Mouse (Mus musculus) thymus, adult 2 months (tissue): ENCODE results near the gene Cstf3.

Experiments
- CTCF ChIP-seq: fragments of 200-500 bp; IDR thresholded peaks from 2 replicates; pipeline ENCODE4 v1.5.1; 2012; ENCODE audit warnings: mild to moderate bottlenecking, control low read depth, low read length, moderate library complexity, borderline replicate concordance; ENCODE audit not compliant: control insufficient read depth, poor library complexity, insufficient read depth; ENCODE audit errors: extremely low read depth
- POLR2A ChIP-seq: fragments of 200-500 bp; IDR thresholded peaks from 2 replicates; pipeline ENCODE4 v1.6.1; 2012; ENCODE audit warnings: mild to moderate bottlenecking, low read length, control low read depth, moderate library complexity; ENCODE audit not compliant: control insufficient read depth, poor library complexity, insufficient read depth; ENCODE audit errors: extremely low read depth

- TF ChIP-seq CTCF (no peak), POLR2A (no peak)
Measured at GRCm38 (mm10) chr2:104591141-104591540, 818 bp downstream of the Cstf3 start.
